Mouse (Mus musculus) E14TG2a.4 (cell line): ENCODE results near the gene Sos1.
"Not testable (repeated sequence)": the region's sequence is repeated elsewhere in the genome, so short reads cannot be mapped to it uniquely, and the experiment has no call there.

Source experiments
- H3K27me3 ChIP-seq: 2 replicates; pipeline ENCODE4 v1.6.1; 2014; ENCODE audit warnings: low read length, control low read depth; ENCODE audit not compliant: insufficient read depth
- H3K36me3 ChIP-seq: 2 replicates; pipeline ENCODE4 v1.6.1; 2014; ENCODE audit warnings: low read length, control low read depth; ENCODE audit not compliant: insufficient read depth
- H3K4me1 ChIP-seq: replicated peaks from 2 replicates; pipeline ENCODE4 v1.6.1; 2014; ENCODE audit warnings: low read depth, low read length, control low read depth
- H3K4me3 ChIP-seq: replicated peaks from 2 replicates; pipeline ENCODE4 v1.5.1; 2014; ENCODE audit warnings: mild to moderate bottlenecking, low read length
- H3K9me3 ChIP-seq: 2 replicates; pipeline ENCODE4 v1.6.1; 2014; ENCODE audit warnings: low read length, control low read depth
- CTCF ChIP-seq: conservative IDR thresholded peaks from 2 replicates; pipeline ENCODE4 v1.5.1; 2014; ENCODE audit warnings: low read length
- NANOG ChIP-seq: IDR thresholded peaks from 2 replicates; pipeline ENCODE4 v1.6.1; 2014; ENCODE audit warnings: borderline replicate concordance, low read length, mixed read lengths
- POU5F1 ChIP-seq: IDR thresholded peaks from 2 replicates; pipeline ENCODE4 v1.6.1; 2014; ENCODE audit warnings: low read length, borderline replicate concordance

Sos1 gene

GRCm38 (mm10) chr17:80420998-80421397, 59.3 kb downstream of the Sos1 start:
- no peaks in the 10 kb centered on the region for H3K27me3 ChIP-seq
- TF ChIP-seq CTCF (no peak), NANOG (no peak), POU5F1 (no peak)
- peaks cover 66% of the 10 kb centered on the region for H3K36me3 ChIP-seq
- peaks cover 27% of the 10 kb centered on the region for H3K4me1 ChIP-seq
- no peaks in the 10 kb centered on the region for H3K9me3 ChIP-seq
- no peak overlapping the region for H3K4me3 ChIP-seq

- H3K27me3 ChIP-seq: no peaks in the 10 kb centered on the region
- H3K4me3 ChIP-seq: no peak overlapping the region
- peaks cover 78% of the 10 kb centered on the region for H3K36me3 ChIP-seq
- TF ChIP-seq CTCF (no peak), POU5F1 (no peak), NANOG (no peak; the same call in 1 of the 2 replicates)
- H3K9me3 ChIP-seq: no peaks in the 10 kb centered on the region
- peaks cover 27% of the 10 kb centered on the region for H3K4me1 ChIP-seq
Measured at GRCm38 (mm10) chr17:80418572-80419210, 61.6 kb downstream of the Sos1 start.

GRCm38 (mm10) chr17:80411182-80411581, 69.1 kb downstream of the Sos1 start:
- Histone ChIP-seq H3K27me3 (no peaks in the 10 kb centered on the region), H3K9me3 (no peaks in the 10 kb centered on the region), H3K4me3 (no peak overlapping the region), H3K4me1 (no peaks in the 10 kb centered on the region), H3K36me3 (peaks cover 90% of the 10 kb centered on the region)
- TF ChIP-seq CTCF (peak; percentile 47), NANOG (no peak), POU5F1 (no peak)

GRCm38 (mm10) chr17:80398243-80398642, 82.0 kb downstream of the Sos1 start:
- Histone ChIP-seq H3K9me3 (no peaks in the 10 kb centered on the region), H3K36me3 (peaks cover 60% of the 10 kb centered on the region), H3K4me1 (no peaks in the 10 kb centered on the region), H3K27me3 (no peaks in the 10 kb centered on the region), H3K4me3 (no peak overlapping the region)
- no peak for TF ChIP-seq NANOG
- no peak for TF ChIP-seq POU5F1
- TF ChIP-seq CTCF: no peak

DNA sequence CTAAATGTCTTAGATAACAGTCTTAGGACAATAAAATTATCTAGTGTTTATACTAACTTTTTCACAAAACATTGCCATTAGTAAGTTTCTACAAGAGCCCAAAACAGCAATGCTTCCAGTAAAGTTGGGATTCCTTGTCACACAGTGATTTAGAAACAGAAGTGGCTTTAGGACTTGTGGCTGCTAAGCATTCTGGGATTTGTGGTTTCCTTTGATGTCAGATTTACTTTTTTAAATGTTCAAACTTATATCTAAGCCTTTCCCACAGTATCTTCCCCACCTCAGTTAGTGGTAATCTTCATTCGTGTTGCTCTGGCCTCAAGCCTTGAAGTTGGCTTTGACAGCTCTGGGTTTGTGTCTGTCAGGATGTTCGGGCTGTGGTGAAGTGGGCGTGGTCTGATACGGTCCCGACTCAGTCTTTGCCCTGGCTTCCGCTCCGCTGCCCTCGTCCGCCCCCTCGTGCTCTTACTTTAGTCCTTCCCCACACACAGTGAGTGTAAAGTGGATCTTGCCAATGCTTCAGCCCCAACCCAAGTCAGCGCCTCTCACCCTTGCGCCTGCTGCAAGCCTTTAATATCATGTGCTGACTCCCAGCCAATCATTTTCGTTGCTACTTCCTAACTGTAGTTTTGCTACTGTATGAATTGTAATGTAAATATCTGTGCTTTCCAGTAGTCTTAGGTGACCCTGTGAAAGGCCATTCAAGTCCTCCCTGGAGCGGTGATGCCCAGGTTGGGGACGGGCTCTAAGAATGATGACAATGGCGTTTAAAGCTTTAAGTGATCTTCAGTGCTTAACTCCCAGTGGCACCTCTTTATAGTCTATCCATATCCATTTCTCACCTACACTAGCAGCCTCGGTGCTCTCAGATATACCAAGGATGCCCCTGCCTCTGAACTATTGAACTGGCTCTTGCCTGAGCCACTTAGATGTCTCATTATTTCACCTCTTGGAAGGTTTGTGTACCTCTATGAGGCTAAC, 88.5 kb downstream of the Sos1 start:
- Histone ChIP-seq H3K9me3 (no peaks in the 10 kb centered on the region), H3K4me3 (peak overlapping the region; percentile 64), H3K4me1 (peaks cover 8% of the 10 kb centered on the region), H3K36me3 (peaks cover 4% of the 10 kb centered on the region; the same call in 1 of the 2 replicates), H3K27me3 (peaks cover 10% of the 10 kb centered on the region; the same call in 1 of the 2 replicates)
- TF ChIP-seq POU5F1: no peak

- Histone ChIP-seq H3K4me1 (peaks cover 8% of the 10 kb centered on the region), H3K27me3 (peaks cover 21% of the 10 kb centered on the region), H3K36me3 (no peaks in the 10 kb centered on the region), H3K4me3 (no peak overlapping the region), H3K9me3 (no peaks in the 10 kb centered on the region)
- TF ChIP-seq POU5F1 (no peak), CTCF (no peak), NANOG (no peak)
Measured at GRCm38 (mm10) chr17:80390024-80390423, 90.2 kb downstream of the Sos1 start.

GRCm38 (mm10) chr17:80385671-80386070, 94.6 kb downstream of the Sos1 start:
- no peak for TF ChIP-seq NANOG
- no peak for TF ChIP-seq CTCF
- no peak for TF ChIP-seq POU5F1
- Histone ChIP-seq H3K27me3 (peaks cover 26% of the 10 kb centered on the region), H3K4me3 (no peak overlapping the region), H3K4me1 (peaks cover 12% of the 10 kb centered on the region; the same call in 1 of the 2 replicates), H3K36me3 (no peaks in the 10 kb centered on the region), H3K9me3 (no peaks in the 10 kb centered on the region)

DNA sequence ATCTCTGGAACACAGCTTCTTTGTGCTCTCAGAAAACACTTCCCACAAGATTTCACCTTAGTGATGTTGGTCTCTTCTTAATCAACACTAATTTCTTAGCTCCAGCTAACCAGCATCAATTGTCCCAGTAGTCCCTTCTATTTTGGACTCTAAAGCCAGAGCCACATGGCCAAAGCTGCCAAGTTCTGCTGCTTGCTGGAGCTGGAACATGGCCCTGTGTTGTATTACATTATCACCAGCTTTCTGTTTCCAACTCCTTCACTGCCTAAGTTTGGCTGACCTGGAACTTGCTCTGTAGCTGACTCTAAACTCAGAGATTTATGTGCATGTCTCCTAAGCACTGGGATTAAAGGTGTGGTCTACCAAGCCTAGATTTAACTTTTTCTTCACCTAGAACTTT, 101.9 kb downstream of the Sos1 start:
- H3K4me1 ChIP-seq, H3K4me3 ChIP-seq, H3K9me3 ChIP-seq, H3K36me3 ChIP-seq: not testable (repeated sequence)
- peaks cover 46% of the 10 kb centered on the region for H3K27me3 ChIP-seq

DNA sequence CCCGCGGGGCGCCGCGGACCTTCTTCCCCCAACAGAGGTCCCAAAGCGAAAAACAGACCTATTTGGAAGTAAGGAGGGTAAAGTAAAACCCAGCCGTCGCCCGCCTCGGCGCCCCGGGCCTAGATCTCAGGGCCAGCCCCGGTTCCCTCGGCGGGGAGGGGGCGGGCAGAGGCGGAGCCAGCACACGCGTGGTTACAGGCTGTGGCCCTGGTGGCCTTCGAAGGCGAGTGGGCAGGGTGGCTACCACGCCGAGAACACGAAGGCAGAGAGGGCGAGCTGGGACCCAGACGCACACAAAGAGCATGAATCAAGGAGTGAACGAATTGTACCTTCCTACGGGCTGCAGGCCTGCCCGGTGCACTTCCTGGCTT, 106.5 kb downstream of the Sos1 start:
- TF ChIP-seq POU5F1 (no peak), CTCF (no peak), NANOG (no peak)
- H3K4me3 ChIP-seq: peak overlapping the region; percentile 76
- H3K36me3 ChIP-seq: no peaks in the 10 kb centered on the region
- no peaks in the 10 kb centered on the region for H3K9me3 ChIP-seq
- peaks cover 3% of the 10 kb centered on the region; the same call in 1 of the 2 replicates for H3K4me1 ChIP-seq
- peaks cover 79% of the 10 kb centered on the region for H3K27me3 ChIP-seq
